Mouse (Mus musculus) hindbrain, postnatal 0 days (tissue): ENCODE results near the gene Nck2. TPM values are rescaled to one million over a fixed set of nuclear protein-coding genes. Genes with fewer than 3 reads are reported as not detected.

Experiments
- ATAC-seq: fragments of 200-750 bp; cut with Nextera tagmentation; 2 replicates; pipeline ENCODE4 v1.8.0; 2017; ENCODE audit warnings: mild to moderate bottlenecking, moderate TSS enrichment, moderate library complexity
- DNase-seq: peaks from one replicate; pipeline ENCODE4 v3.0.0-alpha.2; 2015; ENCODE audit warnings: low spot score
- H3K27ac ChIP-seq: fragments of 300-500 bp; sonication (generic); 2 replicates; pipeline ENCODE4 v1.5.1; 2014; ENCODE audit warnings: mild to moderate bottlenecking
- H3K27me3 ChIP-seq: fragments of 300-500 bp; sonication (generic); 2 replicates; pipeline ENCODE4 v1.6.1; 2014; ENCODE audit warnings: low read length, mixed read lengths; ENCODE audit not compliant: insufficient read depth
- H3K36me3 ChIP-seq: fragments of 300-500 bp; sonication (generic); 2 replicates; pipeline ENCODE4 v1.6.1; 2014; ENCODE audit warnings: low read length, mixed read lengths; ENCODE audit not compliant: insufficient read depth
- H3K4me1 ChIP-seq: fragments of 300-500 bp; sonication (generic); 2 replicates; pipeline ENCODE4 v1.6.1; 2014; ENCODE audit warnings: antibody characterized with exemption, low read length, mixed read lengths; ENCODE audit not compliant: insufficient read depth
- H3K4me2 ChIP-seq: fragments of 300-500 bp; sonication (generic); 2 replicates; pipeline ENCODE4 v1.6.1; 2014; ENCODE audit warnings: low read depth, mild to moderate bottlenecking, low read length, moderate library complexity, mixed read lengths
- H3K4me3 ChIP-seq: fragments of 300-500 bp; sonication (generic); 2 replicates; pipeline ENCODE4 v1.5.1; 2014; ENCODE audit warnings: low read length
- H3K9ac ChIP-seq: fragments of 300-500 bp; sonication (generic); replicated peaks from 2 replicates; pipeline ENCODE4 v1.6.1; 2014; ENCODE audit warnings: mild to moderate bottlenecking, low read length, moderate library complexity, mixed read lengths
- H3K9me3 ChIP-seq: fragments of 300-500 bp; sonication (generic); 2 replicates; pipeline ENCODE4 v1.6.1; 2016; ENCODE audit warnings: low read length, mixed read lengths
- CTCF ChIP-seq: IDR thresholded peaks from 2 replicates; pipeline ENCODE4 v1.5.1; 2016; ENCODE audit warnings: antibody characterized with exemption, control low read depth, low read depth
- WGBS: fragments of 180-500 bp; shearing (Covaris S2); extraction: QIAGEN DNeasy Blood & Tissue Kit; methylation state at CpG from one replicate; pipeline ENCODE4 v1.1.7; 2014; 5-methylcytosine and 5-hydroxymethylcytosine counted together
- polyA plus RNA-seq: library from polyadenylated mRNA; unstranded; fragments of >200 nt; fragmentation: Nextera tagmentation; extraction: Ambion mirVana; gene quantifications from 2 replicates; pipeline ENCODE4 v1.2.1, GENCODE M21; 2015
- total RNA-seq: library from RNA; depleted of rRNA; stranded (reverse); fragments of >200 nt; gene quantifications from 2 replicates; pipeline ENCODE4 v1.2.3, GENCODE M21; 2014

Gene Nck2
- total and polyA plus RNA-seq, 2 experiments from 2014 or later: 32.2 to 65.1 TPM

GRCm38 (mm10) chr1:43501143-43501919 is 57.0 kb downstream of the Nck2 start:
- H3K9me3 ChIP-seq: no peaks in the 10 kb centered on the region
- no peak for TF ChIP-seq CTCF
- 83% methylated on average over 6 of the region's 6 CpGs for WGBS
- H3K27me3 ChIP-seq: no peaks in the 10 kb centered on the region
- ATAC-seq (no peak), DNase-seq (no peak)
- H3K4me3 ChIP-seq: no peak overlapping the region
- H3K36me3 ChIP-seq: no peaks in the 10 kb centered on the region
- no peak overlapping the region for H3K9ac ChIP-seq
- 0 out of 2 replicates have a peak, but pooled peaks cover 5% of the 10 kb centered on the region for H3K4me1 ChIP-seq
- no peak overlapping the region for H3K27ac ChIP-seq
- H3K4me2 ChIP-seq: no peak overlapping the region

- H3K9ac ChIP-seq: no peak overlapping the region
- no peak overlapping the region for H3K4me3 ChIP-seq
- no peak overlapping the region for H3K27ac ChIP-seq
- no peak overlapping the region for H3K4me2 ChIP-seq
- H3K36me3 ChIP-seq: no peaks in the 10 kb centered on the region
- H3K27me3 ChIP-seq: no peaks in the 10 kb centered on the region
- no peak for DNase-seq
- 61% methylated on average over 10 of the region's 10 CpGs for WGBS
- H3K4me1 ChIP-seq: 0 out of 2 replicates have a peak, but pooled peaks cover 5% of the 10 kb centered on the region
- no peak for ATAC-seq
- no peaks in the 10 kb centered on the region for H3K9me3 ChIP-seq
- TF ChIP-seq CTCF: no peak
Measured at GRCm38 (mm10) chr1:43501920-43502791, 57.8 kb downstream of the Nck2 start.

- no peak for ATAC-seq
- Histone ChIP-seq H3K9me3 (no peaks in the 10 kb centered on the region), H3K4me1 (0 out of 2 replicates have a peak, but pooled peaks cover 5% of the 10 kb centered on the region), H3K4me2 (no peak overlapping the region), H3K4me3 (no peak overlapping the region), H3K27ac (no peak overlapping the region), H3K9ac (no peak overlapping the region), H3K27me3 (no peaks in the 10 kb centered on the region), H3K36me3 (no peaks in the 10 kb centered on the region)
- TF ChIP-seq CTCF: no peak
- DNase-seq: no peak
- 49% methylated on average over 8 of the region's 8 CpGs for WGBS
Measured at GRCm38 (mm10) chr1:43502792-43503146, 58.4 kb downstream of the Nck2 start.

- TF ChIP-seq CTCF: no peak
- no peaks in the 10 kb centered on the region for H3K36me3 ChIP-seq
- ATAC-seq: no peak
- no peaks in the 10 kb centered on the region for H3K27me3 ChIP-seq
- no peak for DNase-seq
- H3K9me3 ChIP-seq: no peaks in the 10 kb centered on the region
- H3K4me3 ChIP-seq: no peak overlapping the region
- H3K27ac ChIP-seq: no peak overlapping the region
- H3K4me2 ChIP-seq: no peak overlapping the region
- H3K4me1 ChIP-seq: 0 out of 2 replicates have a peak, but pooled peaks cover 5% of the 10 kb centered on the region
- 70% methylated on average over 2 of the region's 2 CpGs for WGBS
- no peak overlapping the region for H3K9ac ChIP-seq
Measured at GRCm38 (mm10) chr1:43503261-43503660, 58.9 kb downstream of the Nck2 start.

- H3K36me3 ChIP-seq: no peaks in the 10 kb centered on the region
- H3K27me3 ChIP-seq: no peaks in the 10 kb centered on the region
- DNase-seq: peak; percentile 33
- no peak overlapping the region for H3K27ac ChIP-seq
- H3K9ac ChIP-seq: no peak overlapping the region
- H3K4me1 ChIP-seq: 0 out of 2 replicates have a peak, but pooled peaks cover 5% of the 10 kb centered on the region
- no peak for TF ChIP-seq CTCF
- H3K4me2 ChIP-seq: 0 out of 2 replicates have a peak overlapping the region, but pooled peaks have one; percentile 11
- H3K4me3 ChIP-seq: no peak overlapping the region
- ATAC-seq: no peak
- no peaks in the 10 kb centered on the region for H3K9me3 ChIP-seq
- 48% methylated on average over 6 of the region's 6 CpGs for whole genome bisulfite sequencing
Measured at GRCm38 (mm10) chr1:43503676-43504075, 59.3 kb downstream of the Nck2 start.

- Histone ChIP-seq H3K27ac (no peak overlapping the region), H3K4me1 (0 out of 2 replicates have a peak, but pooled peaks cover 5% of the 10 kb centered on the region), H3K9me3 (no peaks in the 10 kb centered on the region), H3K4me2 (peak overlapping the region; percentile 11; the same call in 1 of the 2 replicates), H3K36me3 (no peaks in the 10 kb centered on the region), H3K9ac (no peak overlapping the region), H3K4me3 (no peak overlapping the region), H3K27me3 (no peaks in the 10 kb centered on the region)
- peak; percentile 85 for DNase-seq
- WGBS: 16% methylated on average over 4 of the region's 4 CpGs
- TF ChIP-seq CTCF: no peak
- ATAC-seq: peak; percentile 77
Measured at GRCm38 (mm10) chr1:43504235-43504634, 59.9 kb downstream of the Nck2 start.
